Mouse (Mus musculus): ENCODE data around the gene Ankdd1a. TPM values are rescaled to one million over a fixed set of nuclear protein-coding genes. Genes with fewer than 3 reads are reported as not detected.

The Ankdd1a gene
- polyA plus RNA-seq, 1 experiment = 0.06 TPM

Other genes starting within 250 kb of the Ankdd1a start
- 6.4 and 8.5 TPM in 2 replicates for gene Clpx, start 225.9 kb downstream of the Ankdd1a start, polyA plus RNA-seq (2012; rRNA removed)
- 7.3 and 8.1 TPM in 2 replicates for gene Pdcd7, start 174.1 kb downstream of the Ankdd1a start, polyA plus RNA-seq (2012; rRNA removed)
- 0.16 and 0.26 TPM in 2 replicates for gene Ubap1l, start 159.2 kb downstream of the Ankdd1a start, polyA plus RNA-seq (2012; rRNA removed)
- 0.91 and 1.2 TPM in 2 replicates for gene Kbtbd13, start 128.5 kb downstream of the Ankdd1a start, polyA plus RNA-seq (2012; rRNA removed)
- gene Rasl12, start 121.7 kb downstream of the Ankdd1a start, polyA plus RNA-seq (2012; rRNA removed) = 1.8 and 2.1 TPM in 2 replicates
- 67.2 and 87.4 TPM in 2 replicates for gene Slc51b, start 97.2 kb downstream of the Ankdd1a start, polyA plus RNA-seq (2012; rRNA removed)
- gene Mtfmt, start 84.4 kb downstream of the Ankdd1a start, polyA plus RNA-seq (2012; rRNA removed) = 13.6 and 17.6 TPM in 2 replicates
- 13.5 and 15.4 TPM in 2 replicates for gene Spg21, start 59.2 kb downstream of the Ankdd1a start, polyA plus RNA-seq (2012; rRNA removed)
- gene Plekho2, start 59.8 kb upstream of the Ankdd1a start, polyA plus RNA-seq (2012; rRNA removed) = 11.6 and 13.0 TPM in 2 replicates
- 4.6 and 5.5 TPM in 2 replicates for gene Pif1, start 67.0 kb upstream of the Ankdd1a start, polyA plus RNA-seq (2012; rRNA removed)
- gene Rbpms2, start 109.5 kb upstream of the Ankdd1a start, polyA plus RNA-seq (2012; rRNA removed) = 23.4 and 27.7 TPM in 2 replicates
- 36.6 and 41.7 TPM in 2 replicates for gene Oaz2, start 147.8 kb upstream of the Ankdd1a start, polyA plus RNA-seq (2012; rRNA removed)